Mouse (Mus musculus): ENCODE measurements at regions not wholly inside any gene's neighbourhood (a gene's known extent, or its start where the extent isn't known, plus 50 kb on each side); places are given as distances from the start of the nearest gene placed in this dataset.
A peak's percentile ranks its signal among the peaks of the same experiment; 100 is the strongest.

DNA sequence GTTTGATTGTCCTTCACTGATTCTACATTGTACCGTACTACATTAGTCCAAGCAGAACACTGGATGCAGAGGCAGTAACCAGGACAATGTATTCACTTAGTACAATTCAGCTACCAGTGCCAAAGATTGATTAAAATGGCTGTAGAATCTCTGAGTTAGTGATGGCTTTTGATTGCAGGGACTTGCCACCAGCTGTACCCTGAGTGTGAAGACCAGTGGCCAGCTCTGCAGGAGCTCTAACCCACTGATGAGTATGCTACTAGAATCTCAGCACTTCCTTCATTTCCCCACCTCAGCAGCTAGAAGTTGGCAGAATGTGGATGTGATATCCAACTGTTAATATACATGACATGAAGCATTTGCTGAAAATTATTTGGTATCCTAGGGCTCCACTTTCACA, 956.8 kb downstream of the Hace1 start:
- DNase-seq (ENCODE audit: low read depth, low spot score): no peak

DNA sequence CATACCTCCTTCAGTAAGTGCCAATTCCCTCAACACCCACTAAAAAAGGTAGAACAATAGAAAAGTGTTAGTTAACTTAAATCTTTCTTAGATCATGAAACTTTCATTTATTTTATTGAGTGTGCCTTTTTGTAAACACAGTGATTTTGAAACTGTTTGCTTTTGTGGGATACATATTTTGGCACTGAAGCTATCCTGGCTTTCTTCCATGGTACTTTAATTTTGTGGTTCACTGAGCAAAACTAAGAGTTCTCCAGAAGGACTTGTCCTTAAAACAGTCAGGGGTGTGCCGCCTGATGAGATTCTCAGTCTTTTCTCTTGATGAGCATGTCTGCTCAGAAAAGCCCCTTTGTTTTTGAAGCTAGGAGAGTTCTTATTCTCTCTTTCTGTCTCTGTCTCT, 982.9 kb downstream of the Hace1 start:
- DNase-seq (ENCODE audit: low read depth, low spot score): peak; percentile 7

DNA sequence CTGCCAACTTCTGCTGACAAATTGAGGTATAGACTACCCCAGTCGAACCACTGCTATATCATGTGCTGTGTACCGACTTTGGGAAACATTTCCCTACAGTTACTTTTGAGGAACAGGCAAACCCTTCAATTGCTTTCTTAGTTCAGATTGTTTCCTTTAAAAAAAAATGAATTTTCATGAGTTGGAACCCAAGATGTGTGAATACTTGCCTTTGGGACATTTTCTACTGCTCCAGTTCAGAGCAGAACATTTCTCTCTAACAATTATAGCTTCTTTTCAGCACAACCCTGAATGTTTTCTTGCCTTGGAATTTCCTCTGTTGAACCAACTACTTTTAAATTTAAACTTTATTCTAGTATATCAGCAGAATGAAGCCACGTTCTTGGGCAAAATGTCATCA, 998.5 kb downstream of the Hace1 start:
- no peak for DNase-seq (ENCODE audit: low read depth, low spot score)
